Mouse (Mus musculus): ENCODE results near the gene Olfr1309. TPM values are rescaled to one million over a fixed set of nuclear protein-coding genes. Genes with fewer than 3 reads are reported as not detected.
"Not testable (repeated sequence)": the region's sequence is repeated elsewhere in the genome, so short reads cannot be mapped to it uniquely, and the experiment has no call there.

The Olfr1309 gene
- polyA plus RNA-seq (2015; fragmentation: Nextera tagmentation; extraction: Ambion mirVana): not detected in 2 replicates

- ATAC-seq (ENCODE audit: low FRiP score, low TSS enrichment) (no peak), DNase-seq (ENCODE audit: low spot score) (no peak)
- no peak within 1 kb of the TSS for H3K4me3 ChIP-seq (ENCODE audit: low read depth, low read length)
- H3K27ac ChIP-seq (replicated peaks): no peak within 1 kb of the TSS
- H3K4me1 ChIP-seq (replicated peaks; ENCODE audit: control insufficient read depth, insufficient read depth): no peaks in the 10 kb centered on the region
- no peak for TF ChIP-seq CTCF (IDR thresholded peaks at IDR 0.05; ENCODE audit: low read depth)
- no peak for TF ChIP-seq EP300 (optimal IDR thresholded peaks at IDR 0.05)
- H3K9ac ChIP-seq (ENCODE audit: low read length): no peak within 1 kb of the TSS
- no peaks in the 10 kb centered on the region for H3K9me3 ChIP-seq (ENCODE audit: control insufficient read depth, low read length)
- WGBS: 73% methylated on average over 1 of the region's 1 CpGs
- no peaks in the 10 kb centered on the region for H3K27me3 ChIP-seq (ENCODE audit: control insufficient read depth, insufficient read depth, low read length)
- H3K36me3 ChIP-seq (ENCODE audit: control insufficient read depth, insufficient read depth, low read length): no peaks in the 10 kb centered on the region
- H3K4me2 ChIP-seq (replicated peaks; ENCODE audit: low read depth): no peak within 1 kb of the TSS
Observed at GRCm38 (mm10) chr2:111990181-111990580, at the start of gene Olfr1309. Olfr1309 (minus strand) TSS chr2:111990281.

GRCm38 (mm10) chr2:112026971-112027370 is 36.9 kb upstream of the Olfr1309 start:
- not testable (repeated sequence) for DNase-seq (ENCODE audit: low spot score); H3K4me2 ChIP-seq (replicated peaks; ENCODE audit: low read depth); H3K4me1 ChIP-seq (replicated peaks; ENCODE audit: control insufficient read depth, insufficient read depth); H3K4me3 ChIP-seq (ENCODE audit: low read depth, low read length); H3K9ac ChIP-seq (ENCODE audit: low read length); H3K9me3 ChIP-seq (ENCODE audit: control insufficient read depth, low read length); ATAC-seq (ENCODE audit: low FRiP score, low TSS enrichment); H3K36me3 ChIP-seq (ENCODE audit: control insufficient read depth, insufficient read depth, low read length); H3K27ac ChIP-seq (replicated peaks); H3K27me3 ChIP-seq (ENCODE audit: control insufficient read depth, insufficient read depth, low read length)
- WGBS: 31% methylated on average over 6 of the region's 6 CpGs

- no peak within 1 kb of the TSS for H3K9ac ChIP-seq (ENCODE audit: low read length)
- H3K27me3 ChIP-seq (ENCODE audit: control insufficient read depth, insufficient read depth, low read length): no peaks in the 10 kb centered on the region
- no peak within 1 kb of the TSS for H3K27ac ChIP-seq (replicated peaks)
- H3K9me3 ChIP-seq (ENCODE audit: control insufficient read depth, low read length): no peaks in the 10 kb centered on the region
- H3K4me1 ChIP-seq (replicated peaks; ENCODE audit: control insufficient read depth, insufficient read depth): no peaks in the 10 kb centered on the region
- no peak for ATAC-seq (ENCODE audit: low FRiP score, low TSS enrichment)
- H3K4me2 ChIP-seq (replicated peaks; ENCODE audit: low read depth): no peak within 1 kb of the TSS
- WGBS: 89% methylated on average over 2 of the region's 2 CpGs
- no peak for DNase-seq (ENCODE audit: low spot score)
- no peak within 1 kb of the TSS for H3K4me3 ChIP-seq (ENCODE audit: low read depth, low read length)
- H3K36me3 ChIP-seq (ENCODE audit: control insufficient read depth, insufficient read depth, low read length): no peaks in the 10 kb centered on the region
- TF ChIP-seq CTCF (IDR thresholded peaks at IDR 0.05; ENCODE audit: low read depth) (no peak), EP300 (optimal IDR thresholded peaks at IDR 0.05) (no peak)
Observed at GRCm38 (mm10) chr2:112024312-112024711, 34.2 kb upstream of the Olfr1309 start, which contains the start of gene Olfr1311. Olfr1311 (minus strand) TSS chr2:112024412.

- H3K27me3 ChIP-seq (ENCODE audit: control insufficient read depth, insufficient read depth, low read length): no peaks in the 10 kb centered on the region
- H3K9me3 ChIP-seq (ENCODE audit: control insufficient read depth, low read length): no peaks in the 10 kb centered on the region
- WGBS: 74% methylated on average over 3 of the region's 3 CpGs
- no peaks in the 10 kb centered on the region for H3K36me3 ChIP-seq (ENCODE audit: control insufficient read depth, insufficient read depth, low read length)
- H3K9ac ChIP-seq (ENCODE audit: low read length): no peak overlapping the region
- H3K4me1 ChIP-seq (replicated peaks; ENCODE audit: control insufficient read depth, insufficient read depth): no peaks in the 10 kb centered on the region
- no peak overlapping the region for H3K27ac ChIP-seq (replicated peaks)
- H3K4me3 ChIP-seq (ENCODE audit: low read depth, low read length): no peak overlapping the region
- no peak for TF ChIP-seq CTCF (IDR thresholded peaks at IDR 0.05; ENCODE audit: low read depth)
- no peak for TF ChIP-seq EP300 (optimal IDR thresholded peaks at IDR 0.05)
- DNase-seq (ENCODE audit: low spot score) (no peak), ATAC-seq (ENCODE audit: low FRiP score, low TSS enrichment) (no peak)
- H3K4me2 ChIP-seq (replicated peaks; ENCODE audit: low read depth): no peak overlapping the region
Observed at GRCm38 (mm10) chr2:112014900-112015299, 24.8 kb upstream of the Olfr1309 start.

GRCm38 (mm10) chr2:112012608-112013007 is 22.5 kb upstream of the Olfr1309 start, which contains the start of gene Olfr1310:
Olfr1310 (minus strand) TSS chr2:112012708.
- H3K9ac ChIP-seq (ENCODE audit: low read length): no peak within 1 kb of the TSS
- TF ChIP-seq EP300 (optimal IDR thresholded peaks at IDR 0.05): no peak
- no peak for TF ChIP-seq CTCF (IDR thresholded peaks at IDR 0.05; ENCODE audit: low read depth)

GRCm38 (mm10) chr2:111964844-111965243 is 25.2 kb downstream of the Olfr1309 start, which contains the start of gene Olfr1308:
Olfr1308 (minus strand) TSS chr2:111964944.
- no peak for TF ChIP-seq CTCF (IDR thresholded peaks at IDR 0.05; ENCODE audit: low read depth)
- no peak for TF ChIP-seq EP300 (optimal IDR thresholded peaks at IDR 0.05)
- Histone ChIP-seq H3K4me1 (replicated peaks; ENCODE audit: control insufficient read depth, insufficient read depth) (no peaks in the 10 kb centered on the region), H3K27me3 (ENCODE audit: control insufficient read depth, insufficient read depth, low read length) (no peaks in the 10 kb centered on the region), H3K4me3 (ENCODE audit: low read depth, low read length) (no peak within 1 kb of the TSS), H3K36me3 (ENCODE audit: control insufficient read depth, insufficient read depth, low read length) (no peaks in the 10 kb centered on the region), H3K4me2 (replicated peaks; ENCODE audit: low read depth) (no peak within 1 kb of the TSS), H3K27ac (replicated peaks) (no peak within 1 kb of the TSS), H3K9ac (ENCODE audit: low read length) (no peak within 1 kb of the TSS), H3K9me3 (ENCODE audit: control insufficient read depth, low read length) (no peaks in the 10 kb centered on the region)
- no peak for ATAC-seq (ENCODE audit: low FRiP score, low TSS enrichment)
- WGBS: 41% methylated on average over 1 of the region's 1 CpGs
- no peak for DNase-seq (ENCODE audit: low spot score)

More at GRCm38 (mm10) chr2:112012608-112013007, 22.5 kb upstream of the Olfr1309 start, which contains the start of gene Olfr1310:
- no peak for ATAC-seq (ENCODE audit: low FRiP score, low TSS enrichment)
- Histone ChIP-seq H3K4me2 (replicated peaks; ENCODE audit: low read depth) (no peak within 1 kb of the TSS), H3K27ac (replicated peaks) (no peak within 1 kb of the TSS), H3K9me3 (ENCODE audit: control insufficient read depth, low read length) (no peaks in the 10 kb centered on the region), H3K27me3 (ENCODE audit: control insufficient read depth, insufficient read depth, low read length) (no peaks in the 10 kb centered on the region), H3K4me3 (ENCODE audit: low read depth, low read length) (no peak within 1 kb of the TSS), H3K36me3 (ENCODE audit: control insufficient read depth, insufficient read depth, low read length) (no peaks in the 10 kb centered on the region), H3K4me1 (replicated peaks; ENCODE audit: control insufficient read depth, insufficient read depth) (no peaks in the 10 kb centered on the region)
- no peak for DNase-seq (ENCODE audit: low spot score)
